Mouse (Mus musculus) lung, postnatal 36 days (tissue): Measurements from ENCODE around the gene Aebp1.
"Not testable (repeated sequence)": the region's sequence is repeated elsewhere in the genome, so short reads cannot be mapped to it uniquely, and the experiment has no call there.

ENCODE experiments used
- DNase-seq: peaks from one replicate; pipeline ENCODE4 v3.0.0; 2022; ENCODE audit warnings: mixed read lengths

The Aebp1 gene

DNA sequence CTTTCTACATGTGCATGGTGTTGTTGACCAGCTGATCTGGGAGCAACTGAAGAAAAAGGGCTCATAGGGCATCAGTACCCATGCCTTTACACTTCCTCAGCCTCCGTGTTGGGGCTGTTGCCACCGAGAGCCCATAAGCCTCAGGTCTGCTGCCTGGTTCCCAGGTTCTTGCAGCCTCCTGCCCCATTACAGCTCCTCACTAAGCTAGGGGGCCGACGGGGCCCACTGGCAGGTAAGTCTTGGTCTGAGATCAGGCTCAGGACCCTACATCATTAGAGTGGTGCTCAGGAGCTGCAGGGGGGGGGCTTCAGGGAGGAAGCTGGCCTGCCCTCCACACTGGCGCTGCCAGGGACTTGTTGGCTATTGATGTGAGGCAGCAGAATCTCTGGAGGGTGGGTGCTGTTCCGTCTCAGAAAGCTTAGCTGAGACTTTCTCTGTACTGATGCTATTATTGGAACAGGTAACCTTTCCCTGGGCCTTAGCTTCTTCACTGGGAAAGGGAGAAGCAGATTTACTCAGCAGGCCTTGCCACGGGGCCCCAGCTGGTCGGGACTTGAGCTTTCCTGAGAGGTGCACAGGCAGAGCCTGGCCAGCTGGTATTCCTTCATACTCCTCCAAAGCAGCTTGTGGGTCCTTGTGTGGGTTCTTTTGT lies 5.1 kb upstream of the Aebp1 start:
- no peak for DNase-seq

DNA sequence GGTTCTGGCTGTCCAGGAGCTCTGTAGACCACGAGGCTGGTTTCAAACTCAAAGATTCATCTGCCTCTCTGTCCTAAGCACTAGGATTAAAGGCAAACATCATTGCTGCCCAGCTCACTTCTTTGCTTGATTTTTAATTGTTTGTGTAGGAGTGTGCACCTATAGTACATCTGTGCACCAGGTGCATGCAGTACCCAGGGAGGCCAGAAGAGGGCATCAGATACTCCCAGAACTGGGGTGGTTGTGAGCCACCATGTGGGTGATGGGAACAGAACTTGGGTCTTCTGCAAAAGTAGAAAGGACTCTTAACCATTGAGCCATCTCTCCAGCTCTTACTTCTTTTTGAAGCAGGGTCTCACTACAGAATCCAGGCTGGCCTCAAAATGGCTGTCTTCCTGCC lies 3.0 kb upstream of the Aebp1 start:
- no peak for DNase-seq

GRCm38 (mm10) chr11:5859883-5860550 lies 1.7 kb upstream of the Aebp1 start:
- no peak for DNase-seq

DNA sequence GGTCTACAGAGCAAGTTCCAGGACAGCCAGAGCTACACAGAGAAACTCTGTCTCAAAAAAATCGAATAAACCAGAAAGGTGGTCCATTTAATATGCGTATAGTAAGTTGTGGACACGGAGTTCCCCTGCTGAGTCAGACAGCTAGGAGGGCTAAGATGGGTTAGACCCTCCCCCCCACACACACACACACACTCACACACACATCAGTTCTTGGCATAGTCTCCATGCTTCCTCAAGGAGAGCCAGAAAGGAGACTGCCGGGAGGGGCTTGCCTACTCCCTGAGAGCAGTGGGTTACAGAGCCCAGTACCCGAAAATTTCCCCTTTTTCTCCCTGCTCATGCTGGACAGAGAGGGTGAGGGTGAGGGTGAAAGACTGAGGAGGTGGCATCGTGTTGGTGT lies 1.1 kb upstream of the Aebp1 start:
- no peak for DNase-seq

- peak; percentile 49 for DNase-seq
Observed at GRCm38 (mm10) chr11:5862394-5863105, 803 bp downstream of the Aebp1 start.

DNA sequence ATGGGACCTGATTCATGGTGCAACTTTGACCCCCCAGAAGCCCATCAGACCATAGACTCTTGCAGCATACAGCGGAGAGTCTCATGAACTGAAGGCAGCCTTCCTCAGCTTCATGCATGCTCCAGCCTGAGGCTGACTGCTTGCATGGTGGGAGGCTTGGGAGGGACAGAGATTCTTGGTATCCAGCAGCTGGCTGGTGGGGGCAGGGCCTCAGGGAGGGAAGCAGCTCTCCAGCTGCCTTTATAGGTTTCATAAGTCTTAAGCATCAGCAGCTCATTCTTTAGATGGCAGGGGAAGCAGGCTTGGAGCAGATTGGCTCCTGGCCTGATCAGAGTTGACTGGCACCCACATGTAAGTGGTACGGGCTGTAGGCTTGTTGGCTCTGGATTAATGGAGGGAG lies 5.4 kb downstream of the Aebp1 start:
- DNase-seq, result no peak

DNA sequence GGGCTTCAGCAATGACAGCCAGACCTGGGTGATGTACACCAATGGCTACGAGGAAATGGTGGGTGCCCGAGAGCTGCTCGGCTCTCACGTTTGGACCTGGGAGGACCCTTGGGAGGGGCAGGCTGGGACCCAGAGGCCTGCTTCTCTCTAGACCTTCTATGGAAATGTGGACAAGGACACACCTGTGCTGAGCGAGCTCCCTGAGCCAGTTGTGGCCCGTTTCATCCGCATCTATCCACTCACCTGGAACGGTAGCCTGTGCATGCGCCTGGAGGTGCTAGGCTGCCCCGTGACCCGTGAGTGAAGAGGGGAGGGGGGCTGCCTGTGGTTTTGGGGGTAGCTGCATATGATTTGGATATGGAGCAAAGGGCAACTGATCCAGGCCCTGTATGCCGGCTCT lies 6.6 kb downstream of the Aebp1 start:
- no peak for DNase-seq

- DNase-seq, result no peak
Observed at GRCm38 (mm10) chr11:5869331-5869730, 7.6 kb downstream of the Aebp1 start.

- DNase-seq, result no peak
Observed at GRCm38 (mm10) chr11:5870069-5870468, 8.3 kb downstream of the Aebp1 start.

- DNase-seq, result no peak
Observed at GRCm38 (mm10) chr11:5872707-5873106, 11.0 kb downstream of the Aebp1 start.

DNA sequence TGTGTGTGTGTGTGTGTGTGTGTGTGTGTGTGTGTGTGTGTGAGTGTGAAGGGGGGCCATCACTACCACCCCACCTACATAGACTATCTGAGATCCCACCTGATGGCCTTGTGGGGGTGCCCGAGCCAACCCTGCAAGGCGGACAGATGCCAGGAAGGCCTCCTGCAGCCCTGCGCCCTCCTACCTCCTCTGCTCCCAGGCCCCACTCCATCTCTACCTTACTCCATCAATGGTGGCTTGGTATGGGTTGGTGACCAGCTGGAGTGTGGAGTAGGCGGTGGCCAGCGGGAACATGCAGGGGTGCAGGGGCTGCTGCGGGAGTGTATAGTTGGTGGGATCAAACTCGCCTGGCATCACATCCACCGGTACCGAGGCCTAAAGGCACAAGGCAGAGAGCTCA lies 11.4 kb downstream of the Aebp1 start:
- no peak for DNase-seq

DNA sequence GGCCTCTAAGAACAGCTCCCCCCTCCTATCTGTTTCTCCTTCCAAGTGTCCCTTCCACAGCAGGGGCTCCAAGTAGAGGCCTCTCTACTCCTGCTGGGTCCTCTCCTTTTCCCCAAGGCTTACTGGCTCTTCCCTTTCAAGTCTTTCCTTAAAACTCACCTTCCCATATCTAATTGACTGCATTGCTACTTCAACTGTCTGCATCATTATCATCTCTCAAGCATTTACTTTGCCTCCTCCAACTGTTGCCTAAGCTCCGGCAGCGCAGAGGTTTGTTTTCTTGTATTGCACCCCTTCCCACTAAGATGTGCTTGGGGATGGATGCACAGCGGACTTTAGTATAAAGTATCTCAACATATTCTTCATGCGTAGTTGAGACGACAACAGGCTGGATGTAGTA lies 15.7 kb downstream of the Aebp1 start:
- no peak for DNase-seq

GRCm38 (mm10) chr11:5877921-5878526 lies 16.3 kb downstream of the Aebp1 start, which contains the start of gene Pold2:
Gene Pold2, minus strand, starts transcription at chr11:5878292.
- peak; percentile 99 for DNase-seq

DNA sequence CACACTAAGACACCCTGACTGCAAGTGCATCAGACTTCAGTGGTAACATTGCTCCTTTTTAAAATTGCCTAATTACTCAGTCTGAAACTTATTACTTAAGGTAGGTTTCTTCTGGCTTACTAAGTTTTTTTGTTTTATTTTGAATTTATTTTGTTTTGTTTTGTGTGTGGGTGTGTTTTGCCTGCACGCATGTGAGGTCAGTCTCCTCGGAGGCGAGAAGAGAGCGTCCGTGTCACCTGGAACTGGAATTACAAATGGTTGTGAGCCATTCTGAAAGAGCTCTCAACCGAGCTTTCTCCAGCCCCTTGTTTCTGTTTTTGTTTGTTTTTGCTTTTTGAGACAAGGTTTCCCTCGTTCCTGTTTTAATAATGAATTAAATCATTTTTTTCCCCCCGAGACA lies 16.9 kb downstream of the Aebp1 start:
- peak; percentile 13 for DNase-seq

DNA sequence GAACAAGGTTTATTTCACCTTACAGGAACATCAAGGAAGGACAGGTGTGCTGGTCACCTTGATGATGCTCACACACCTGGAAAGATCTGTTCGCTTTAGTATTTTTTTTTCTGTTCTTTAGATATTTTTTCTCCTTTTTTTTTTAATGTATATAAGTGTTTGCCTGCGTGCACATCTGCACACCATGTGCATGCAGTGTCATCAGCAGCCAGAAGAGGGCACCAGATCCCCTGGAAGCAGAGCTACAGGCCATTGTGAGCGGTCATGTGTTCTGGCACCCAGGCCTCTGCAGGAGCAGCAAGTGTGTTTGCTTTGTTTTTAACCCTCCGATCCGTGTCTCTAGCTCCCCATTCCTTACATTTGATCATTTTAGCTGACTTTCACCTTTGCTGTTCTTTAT lies 18.2 kb downstream of the Aebp1 start:
- DNase-seq, result peak; percentile 75

DNA sequence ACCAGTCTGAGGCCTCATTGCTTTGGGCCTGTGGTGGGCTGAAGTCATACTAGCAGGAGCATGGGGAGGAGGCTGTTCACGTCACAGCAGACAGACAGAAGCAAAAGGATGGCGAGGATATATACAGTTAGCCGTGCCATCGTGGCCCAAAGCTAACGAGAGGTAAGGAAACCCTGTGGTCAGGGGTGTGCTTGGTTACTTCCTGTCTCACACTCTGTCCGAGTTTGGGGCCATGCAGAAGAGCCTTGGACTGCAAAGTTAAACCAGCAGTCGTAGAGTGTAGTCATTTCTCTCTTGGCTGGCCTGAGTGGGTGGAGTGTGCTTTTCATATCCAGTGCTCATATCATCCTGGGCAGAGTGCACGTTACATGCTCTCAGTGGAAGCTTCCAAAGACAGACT lies 20.8 kb downstream of the Aebp1 start:
- DNase-seq, result peak; percentile 8

- peak; percentile 79 for DNase-seq
Observed at GRCm38 (mm10) chr11:5886187-5886586, 24.4 kb downstream of the Aebp1 start.

DNA sequence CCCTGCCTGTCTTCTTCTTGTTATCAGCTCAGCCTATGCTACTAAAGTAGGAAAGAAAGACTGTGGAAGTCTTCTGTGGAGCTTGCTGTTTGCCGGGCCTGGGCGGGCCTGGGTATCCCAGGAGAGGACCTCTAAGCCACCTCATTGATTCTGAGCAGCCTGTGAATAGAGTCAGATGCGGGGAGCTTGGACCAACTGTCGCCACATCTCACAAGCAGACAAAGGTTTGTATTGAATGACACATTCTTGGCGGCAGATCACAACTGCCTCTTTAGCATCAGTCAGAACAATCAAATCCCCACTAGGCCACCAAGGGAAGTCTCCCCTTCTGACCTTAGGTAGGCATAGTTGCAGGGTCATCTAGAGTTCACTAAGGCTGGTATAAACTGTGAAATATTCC lies 25.5 kb downstream of the Aebp1 start:
- no peak for DNase-seq

DNA sequence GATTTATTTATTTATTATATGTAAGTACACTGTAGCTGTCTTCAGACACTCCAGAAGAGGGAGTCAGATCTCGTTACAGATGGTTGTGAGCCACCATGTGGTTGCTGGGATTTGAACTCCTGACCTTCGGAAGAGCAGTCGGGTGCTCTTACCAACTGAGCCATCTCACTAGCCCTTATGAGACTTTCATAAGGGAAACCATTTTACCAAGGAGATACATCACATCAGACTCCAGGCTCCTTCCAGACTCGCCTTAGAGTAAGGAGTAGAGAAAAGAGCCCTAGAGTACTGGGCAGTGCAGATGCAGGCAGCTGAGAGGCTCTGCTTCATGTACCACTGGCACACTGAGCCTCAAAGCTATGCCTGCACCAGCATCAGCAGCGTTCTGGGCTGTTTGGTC lies 26.8 kb downstream of the Aebp1 start:
- DNase-seq, result not testable (repeated sequence)

GRCm38 (mm10) chr11:5892151-5892591 lies 30.4 kb downstream of the Aebp1 start:
- DNase-seq, result peak; percentile 51

GRCm38 (mm10) chr11:5892810-5893368 lies 31.1 kb downstream of the Aebp1 start:
- no peak for DNase-seq

DNA sequence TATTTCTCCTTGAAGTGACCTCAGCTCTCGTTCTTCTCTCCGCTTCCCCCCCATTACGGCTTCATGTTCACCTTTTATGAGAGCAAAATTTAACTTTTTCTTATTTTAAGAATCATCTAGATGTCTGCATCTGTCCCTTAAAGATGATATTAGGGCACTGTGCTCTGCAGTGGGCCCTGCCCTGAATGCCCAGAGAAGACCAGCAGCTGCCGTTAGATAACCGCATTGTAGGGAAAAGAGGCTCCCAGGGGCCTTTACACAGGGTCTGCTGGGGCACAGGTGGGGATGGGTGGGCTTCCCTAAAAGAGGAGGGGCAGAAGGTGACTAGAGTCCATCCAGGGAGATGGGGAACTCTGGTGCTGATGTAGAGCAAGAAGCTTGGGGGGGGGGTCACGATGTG lies 32.1 kb downstream of the Aebp1 start:
- DNase-seq, result no peak

DNA sequence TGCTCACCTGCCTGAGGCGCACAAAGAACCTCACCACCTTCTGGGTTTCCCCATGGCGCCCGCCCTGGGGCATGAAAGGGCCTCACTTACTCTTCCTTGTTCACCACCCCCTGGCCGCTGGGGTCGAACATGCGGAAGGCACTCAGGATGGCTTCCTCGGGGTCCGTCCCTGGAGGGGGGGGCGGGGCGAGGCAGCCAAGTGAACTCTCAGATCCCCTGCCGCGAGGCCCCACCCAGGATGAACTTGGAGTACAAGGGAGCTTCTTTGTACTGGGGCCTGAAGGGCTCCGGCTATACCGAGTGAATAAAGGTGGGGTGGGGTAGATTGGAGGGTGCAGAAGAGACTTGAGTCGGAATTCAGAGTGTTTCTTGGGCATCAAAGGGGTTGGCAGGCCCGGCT lies 35.5 kb downstream of the Aebp1 start:
- DNase-seq, result no peak
